Mouse (Mus musculus) ES-E14 (cell line): ENCODE data around the gene Wdr76. TPM values are rescaled to one million over a fixed set of nuclear protein-coding genes. Genes with fewer than 3 reads are reported as not detected.

Experiments used
- DNase-seq: peaks from one replicate; pipeline ENCODE4 v3.0.0-alpha.2; 2013; ENCODE audit warnings: low read depth, low spot score
- H3K27ac ChIP-seq: 2 replicates; pipeline ENCODE4 v1.5.1; 2012; ENCODE audit warnings: low read depth, mild to moderate bottlenecking, low read length, moderate library complexity, mixed read lengths; ENCODE audit not compliant: poor library complexity, insufficient read depth, severe bottlenecking
- H3K36me3 ChIP-seq: 2 replicates; pipeline ENCODE4 v1.6.1; 2012; ENCODE audit warnings: mild to moderate bottlenecking, low read length, moderate library complexity, mixed read lengths; ENCODE audit not compliant: control insufficient read depth, poor library complexity, insufficient read depth, severe bottlenecking
- H3K4me1 ChIP-seq, 2 experiments: fragments of 150-350 bp in 1 of 2; sonication (generic) in 1 of 2; 2 replicates each; pipeline ENCODE4 v1.6.1; 2012; ENCODE audit warnings: low read length in 2 of 2, mild to moderate bottlenecking in 1 of 2, mixed read lengths in 1 of 2; ENCODE audit not compliant: control insufficient read depth in 2 of 2, insufficient read depth in 2 of 2, poor library complexity in 1 of 2
- H3K4me3 ChIP-seq, 2 experiments: fragments of 150-350 bp in 1 of 2; sonication (generic) in 1 of 2; 2 replicates each; pipeline ENCODE4 v1.5.1; 2012; ENCODE audit warnings: low read length in 2 of 2, low read depth in 1 of 2, mild to moderate bottlenecking in 1 of 2, mixed read lengths in 1 of 2; ENCODE audit not compliant: insufficient read depth in 1 of 2, poor library complexity in 1 of 2, severe bottlenecking in 1 of 2
- H3K9ac ChIP-seq: 2 replicates; pipeline ENCODE4 v1.6.1; 2012; ENCODE audit warnings: low read depth, mild to moderate bottlenecking, low read length, mixed read lengths; ENCODE audit not compliant: poor library complexity, insufficient read depth, severe bottlenecking
- H3K9me3 ChIP-seq: fragments of 150-350 bp; sonication (generic); 2 replicates; pipeline ENCODE4 v1.6.1; 2012; ENCODE audit warnings: low read depth, mild to moderate bottlenecking, low read length; ENCODE audit not compliant: control insufficient read depth, insufficient read depth
- CHD2 ChIP-seq: IDR thresholded peaks from 2 replicates; pipeline ENCODE4 v1.6.1; 2014; ENCODE audit warnings: mild to moderate bottlenecking, low read depth, low read length, inconsistent platforms
- HCFC1 ChIP-seq: IDR thresholded peaks from 2 replicates; pipeline ENCODE4 v1.6.1; 2012; ENCODE audit warnings: low read length, inconsistent platforms, borderline replicate concordance; ENCODE audit not compliant: insufficient read depth
- MAFK ChIP-seq: IDR thresholded peaks from 2 replicates; pipeline ENCODE4 v1.6.1; 2014; ENCODE audit warnings: mild to moderate bottlenecking, low read depth, low read length, inconsistent platforms; ENCODE audit not compliant: insufficient read depth
- ZC3H11A ChIP-seq: IDR thresholded peaks from 2 replicates; pipeline ENCODE4 v1.6.1; 2012; ENCODE audit warnings: low read depth, mild to moderate bottlenecking, inconsistent platforms, low read length, borderline replicate concordance
- ZNF384 ChIP-seq: IDR thresholded peaks from 2 replicates; pipeline ENCODE4 v1.6.1; 2012; ENCODE audit warnings: low read depth, low read length, inconsistent platforms
- in situ Hi-C, 2 experiments: fragments of 600-800 bp; cut with MboI; formaldehyde crosslinking; loops; one replicate each; pipeline ENCODE4 v1.15.1; 2025; ENCODE audit warnings: low sequenced_read_pairs in 2 of 2, inconsistent platforms in 1 of 2; ENCODE audit not compliant: unreplicated experiment in 2 of 2
- total RNA-seq: library from RNA; depleted of rRNA; stranded (reverse); fragments of 300-350 nt; gene quantifications from 2 replicates; pipeline ENCODE4 v1.2.3, GENCODE M21; 2012

The Wdr76 gene
- total RNA-seq, 1 experiment = 21.5 TPM

DNA sequence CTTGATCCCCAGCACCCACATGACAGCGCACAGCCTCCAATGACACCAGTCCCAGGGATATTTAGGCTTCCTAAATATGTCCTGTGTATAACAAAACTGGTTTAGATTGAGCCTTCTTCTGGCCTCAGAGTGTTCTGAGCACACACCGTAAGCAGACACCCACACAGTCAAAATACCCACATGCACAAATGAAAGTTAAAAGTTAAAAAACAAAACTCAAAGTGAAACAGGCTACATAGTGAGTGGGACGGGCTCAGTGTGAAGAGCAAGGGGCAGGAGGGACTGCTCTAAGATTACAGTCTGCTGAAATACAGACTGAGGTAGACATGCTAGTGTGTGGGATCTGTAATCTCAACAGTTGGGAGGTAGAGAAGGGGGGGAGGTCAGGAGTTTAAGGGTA, 63.5 kb downstream of the Wdr76 start:
- Histone ChIP-seq H3K4me1 (0 out of 4 replicates have a peak, but pooled peaks cover 0 to 2% of the 10 kb centered on the region in 2 experiments), H3K9me3 (no peaks in the 10 kb centered on the region), H3K9ac (no peak overlapping the region), H3K4me3 (no peak overlapping the region), H3K27ac (no peak overlapping the region), H3K36me3 (no peaks in the 10 kb centered on the region)
- TF ChIP-seq HCFC1 (no peak), ZNF384 (no peak), CHD2 (no peak), MAFK (no peak), ZC3H11A (no peak)
- DNase-seq = no peak
- in situ Hi-C loops = loop anchor here in 1 of 2 experiments (25.0 kb wide), 1 partner anchor 242 kb away; the partner anchor contains the start of gene Frmd5

DNA sequence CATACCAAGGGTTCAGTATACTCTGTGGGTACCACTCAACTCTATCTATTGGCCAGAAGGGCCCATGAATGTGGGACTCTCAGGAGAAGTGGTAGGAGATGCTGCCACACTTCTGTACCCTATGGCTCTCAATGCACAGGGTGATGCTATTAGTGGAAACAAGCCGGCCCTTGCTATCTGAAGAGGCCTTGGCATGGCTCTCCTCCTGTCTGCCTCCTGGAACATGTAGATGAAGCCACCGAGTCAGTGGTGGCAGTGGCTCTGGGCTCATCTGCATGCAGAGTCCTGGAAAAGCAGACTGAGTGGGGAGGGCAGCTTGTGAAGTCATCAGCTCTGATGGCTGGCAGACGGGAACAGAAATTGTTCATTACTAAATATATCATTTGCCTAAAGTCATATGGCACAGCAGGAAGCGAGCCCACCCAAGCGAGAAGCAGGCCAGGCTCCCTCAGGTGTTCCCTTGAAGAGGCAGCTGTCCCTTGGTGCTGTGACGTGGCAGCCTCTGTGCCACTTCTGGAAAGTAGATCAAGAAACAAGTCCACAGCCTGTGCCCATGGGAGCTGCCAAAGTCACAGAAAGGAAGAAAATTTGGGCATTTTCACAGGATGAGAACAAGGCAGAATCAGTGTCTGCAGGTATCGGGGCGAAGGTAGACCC, 64.6 kb downstream of the Wdr76 start:
- no peak overlapping the region for H3K4me3 ChIP-seq
- H3K4me1 ChIP-seq = 0 out of 4 replicates have a peak, but pooled peaks cover 0 to 3% of the 10 kb centered on the region in 2 experiments
- no peaks in the 10 kb centered on the region for H3K36me3 ChIP-seq
- no peak for DNase-seq
- H3K9me3 ChIP-seq = no peaks in the 10 kb centered on the region
- no peak overlapping the region for H3K27ac ChIP-seq
- in situ Hi-C loops = loop anchor here in 1 of 2 experiments (25.0 kb wide), 1 partner anchor 241 kb away; the partner anchor contains the start of gene Frmd5
- H3K9ac ChIP-seq = no peak overlapping the region
- TF ChIP-seq MAFK (no peak), CHD2 (no peak), HCFC1 (no peak), ZC3H11A (no peak), ZNF384 (no peak)

DNA sequence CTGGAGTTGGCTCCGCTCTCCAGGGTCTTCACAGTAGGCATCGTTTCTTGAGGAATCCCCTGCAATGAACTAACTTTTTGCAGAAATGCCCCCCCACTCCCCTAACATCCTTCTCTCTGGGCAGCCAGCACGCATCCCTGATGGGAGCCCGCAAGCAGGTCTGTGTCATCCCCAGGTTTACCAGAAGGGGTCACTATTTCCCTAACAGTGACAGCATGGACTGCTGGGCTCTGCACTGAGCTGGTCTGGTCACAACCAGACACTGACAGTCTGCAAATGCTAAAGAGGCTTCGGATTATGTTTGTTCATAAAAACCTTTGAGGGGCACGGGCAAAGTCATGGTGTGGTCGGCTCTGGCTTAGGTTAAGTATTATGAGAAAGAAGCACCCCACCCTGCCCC, 65.3 kb downstream of the Wdr76 start:
- Histone ChIP-seq H3K4me1 (peaks cover 0 to 3% of the 10 kb centered on the region in 2 experiments; a peak in 1 of 4 replicates), H3K9ac (no peak overlapping the region), H3K36me3 (no peaks in the 10 kb centered on the region), H3K4me3 (no peak overlapping the region), H3K9me3 (no peaks in the 10 kb centered on the region), H3K27ac (no peak overlapping the region)
- no peak for TF ChIP-seq ZNF384
- TF ChIP-seq ZC3H11A = peak; percentile 97
- TF ChIP-seq CHD2 = no peak
- TF ChIP-seq HCFC1 = no peak
- DNase-seq = peak; percentile 63
- in situ Hi-C loops = loop anchor here in 1 of 2 experiments (25.0 kb wide), 1 partner anchor 241 kb away; the partner anchor contains the start of gene Frmd5

DNA sequence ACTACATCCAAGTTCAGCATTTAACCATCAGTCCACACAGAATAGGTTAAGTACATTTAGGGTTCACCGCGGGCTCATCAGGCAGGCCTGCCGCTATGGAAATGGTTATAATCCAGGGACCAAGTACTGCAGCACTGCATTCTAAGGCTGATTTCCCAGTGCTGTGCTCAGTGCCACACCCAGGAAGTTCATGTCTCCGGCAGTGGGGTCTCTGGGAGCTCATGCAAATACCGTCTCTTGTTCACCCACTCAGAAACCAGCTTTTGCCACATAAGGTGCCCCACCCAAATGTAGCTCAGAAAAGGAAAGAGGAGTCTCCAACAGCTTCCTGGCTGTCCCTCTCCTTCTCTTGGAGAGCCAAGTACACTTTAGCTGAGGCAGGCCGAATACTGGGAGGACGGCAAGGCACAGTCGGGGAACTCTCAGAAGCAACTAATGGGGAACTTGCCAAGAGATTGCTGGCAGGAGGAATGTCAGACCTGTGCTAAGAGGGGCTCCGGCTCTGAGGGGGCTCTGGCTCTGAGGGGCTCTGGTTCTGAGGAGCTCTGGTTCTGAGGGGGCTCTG, 67.6 kb downstream of the Wdr76 start:
- no peaks in the 10 kb centered on the region for H3K9me3 ChIP-seq
- TF ChIP-seq ZC3H11A (no peak), ZNF384 (no peak), MAFK (no peak), CHD2 (no peak), HCFC1 (no peak)
- peaks cover 2 to 5% of the 10 kb centered on the region in 2 experiments; a peak in 1 of 4 replicates for H3K4me1 ChIP-seq
- no peak overlapping the region for H3K4me3 ChIP-seq
- no peaks in the 10 kb centered on the region for H3K36me3 ChIP-seq
- no peak overlapping the region for H3K27ac ChIP-seq
- H3K9ac ChIP-seq = no peak overlapping the region
- in situ Hi-C loops = loop anchor here in 1 of 2 experiments (25.0 kb wide), 1 partner anchor 238 kb away; the partner anchor contains the start of gene Frmd5
- DNase-seq = no peak
